Mouse (Mus musculus): ENCODE measurements around the gene Gm47996.

DNA sequence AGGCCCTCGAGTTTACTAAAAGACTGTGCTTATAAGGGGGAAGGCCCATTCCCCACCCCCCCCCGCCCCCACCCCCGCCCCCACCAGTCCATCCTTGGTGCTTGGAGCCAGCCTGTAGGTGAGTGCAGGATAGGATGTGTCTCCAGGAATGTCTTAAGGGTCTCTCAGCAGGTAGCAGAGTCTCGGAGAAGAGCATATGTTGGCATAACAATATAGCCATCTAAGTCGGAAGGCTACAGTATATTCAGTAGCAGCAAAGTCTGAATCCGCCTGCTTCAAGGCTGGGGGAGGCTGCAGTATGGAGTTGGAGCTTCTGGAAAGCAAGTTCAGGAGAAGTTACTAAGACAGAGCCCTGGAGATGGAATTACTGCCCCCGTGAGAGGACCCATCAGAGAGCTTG is 10.2 kb downstream of the Gm47996 start:
- TF ChIP-seq CTCF (IDR thresholded peaks at IDR 0.05), result no peak
- TF ChIP-seq EP300 (IDR thresholded peaks at IDR 0.05), result no peak

Measured in lung, postnatal 0 days (tissue).